Mouse (Mus musculus) midbrain, embryonic 11.5 days (tissue): ENCODE data around the gene Plekhg2. TPM values are rescaled to one million over a fixed set of nuclear protein-coding genes. Genes with fewer than 3 reads are reported as not detected.
A peak's percentile ranks its signal among the peaks of the same experiment; 100 is the strongest.

Source experiments
- ATAC-seq: fragments of 200-750 bp; cut with Nextera tagmentation; 2 replicates; pipeline ENCODE4 v1.8.0; 2017; ENCODE audit warnings: moderate TSS enrichment, moderate library complexity; ENCODE audit not compliant: low FRiP score
- DNase-seq: peaks from one replicate; pipeline ENCODE4 v3.0.0; 2015; ENCODE audit warnings: low spot score; ENCODE audit errors: missing footprints
- H3K27ac ChIP-seq: fragments of 300-500 bp; sonication (generic); 2 replicates; pipeline ENCODE4 v1.5.1; 2014; ENCODE audit warnings: low read depth, low read length
- H3K27me3 ChIP-seq: fragments of 300-500 bp; sonication (generic); 2 replicates; pipeline ENCODE4 v1.6.1; 2014; ENCODE audit warnings: mild to moderate bottlenecking, low read length, moderate library complexity, mixed read lengths; ENCODE audit not compliant: control insufficient read depth, insufficient read depth
- H3K36me3 ChIP-seq: fragments of 300-500 bp; sonication (generic); 2 replicates; pipeline ENCODE4 v1.6.1; 2014; ENCODE audit warnings: mild to moderate bottlenecking, low read length, moderate library complexity, mixed read lengths; ENCODE audit not compliant: control insufficient read depth, insufficient read depth
- H3K4me1 ChIP-seq: fragments of 300-500 bp; sonication (generic); 2 replicates; pipeline ENCODE4 v1.6.1; 2014; ENCODE audit warnings: low read length; ENCODE audit not compliant: control insufficient read depth, insufficient read depth
- H3K4me2 ChIP-seq: fragments of 300-500 bp; sonication (generic); 2 replicates; pipeline ENCODE4 v1.6.1; 2014; ENCODE audit warnings: mild to moderate bottlenecking, moderate library complexity
- H3K4me3 ChIP-seq: fragments of 300-500 bp; sonication (generic); 2 replicates; pipeline ENCODE4 v1.5.1; 2014; ENCODE audit warnings: low read depth, low read length
- H3K9ac ChIP-seq: fragments of 300-500 bp; sonication (generic); 2 replicates; pipeline ENCODE4 v1.6.1; 2014; ENCODE audit warnings: low read length
- H3K9me3 ChIP-seq: fragments of 300-500 bp; sonication (generic); 2 replicates; pipeline ENCODE4 v1.6.1; 2016; ENCODE audit warnings: low read length; ENCODE audit not compliant: control insufficient read depth
- WGBS: fragments of 180-500 bp; shearing (Covaris S2); extraction: QIAGEN DNeasy Blood & Tissue Kit; methylation state at CpG from one replicate; pipeline ENCODE4 v1.1.7; 2014; 5-methylcytosine and 5-hydroxymethylcytosine counted together
- polyA plus RNA-seq: library from polyadenylated mRNA; unstranded; fragments of >200 nt; fragmentation: Nextera tagmentation; extraction: Ambion mirVana; gene quantifications from 2 replicates; pipeline ENCODE4 v1.2.1, GENCODE M21; 2014

Plekhg2 gene
- polyA plus RNA-seq, 1 experiment from 2014 or later = 39.4 TPM

GRCm38 (mm10) chr7:28380237-28381016 lies 8.0 kb upstream of the Plekhg2 start, which contains the start of gene Zfp36:
Zfp36 (minus strand) TSS chr7:28380253.
- Histone ChIP-seq H3K27me3 (peaks cover 8% of the 10 kb centered on the region; the same call in 1 of the 2 replicates), H3K9ac (peak within 1 kb of the TSS; percentile 71), H3K9me3 (no peaks in the 10 kb centered on the region), H3K4me3 (peak within 1 kb of the TSS; percentile 47), H3K27ac (peak within 1 kb of the TSS; percentile 53), H3K4me1 (peaks cover 38% of the 10 kb centered on the region), H3K4me2 (peak within 1 kb of the TSS; percentile 77), H3K36me3 (no peaks in the 10 kb centered on the region)
- ATAC-seq = no peak
- 46% methylated on average over 17 of the region's 17 CpGs for WGBS
- peak; percentile 90 for DNase-seq

- WGBS = under 1% methylated on average over 53 of the region's 53 CpGs
- Histone ChIP-seq H3K9me3 (no peaks in the 10 kb centered on the region), H3K4me3 (peak overlapping the region; percentile 47), H3K4me2 (peak overlapping the region; percentile 77), H3K9ac (peak overlapping the region; percentile 71), H3K27me3 (peaks cover 8% of the 10 kb centered on the region; the same call in 1 of the 2 replicates), H3K4me1 (peaks cover 40% of the 10 kb centered on the region), H3K36me3 (no peaks in the 10 kb centered on the region), H3K27ac (peak overlapping the region; percentile 53)
- DNase-seq (peak; percentile 98), ATAC-seq (peak; percentile 49)
Observed at GRCm38 (mm10) chr7:28378769-28379651, 6.6 kb upstream of the Plekhg2 start.

DNA sequence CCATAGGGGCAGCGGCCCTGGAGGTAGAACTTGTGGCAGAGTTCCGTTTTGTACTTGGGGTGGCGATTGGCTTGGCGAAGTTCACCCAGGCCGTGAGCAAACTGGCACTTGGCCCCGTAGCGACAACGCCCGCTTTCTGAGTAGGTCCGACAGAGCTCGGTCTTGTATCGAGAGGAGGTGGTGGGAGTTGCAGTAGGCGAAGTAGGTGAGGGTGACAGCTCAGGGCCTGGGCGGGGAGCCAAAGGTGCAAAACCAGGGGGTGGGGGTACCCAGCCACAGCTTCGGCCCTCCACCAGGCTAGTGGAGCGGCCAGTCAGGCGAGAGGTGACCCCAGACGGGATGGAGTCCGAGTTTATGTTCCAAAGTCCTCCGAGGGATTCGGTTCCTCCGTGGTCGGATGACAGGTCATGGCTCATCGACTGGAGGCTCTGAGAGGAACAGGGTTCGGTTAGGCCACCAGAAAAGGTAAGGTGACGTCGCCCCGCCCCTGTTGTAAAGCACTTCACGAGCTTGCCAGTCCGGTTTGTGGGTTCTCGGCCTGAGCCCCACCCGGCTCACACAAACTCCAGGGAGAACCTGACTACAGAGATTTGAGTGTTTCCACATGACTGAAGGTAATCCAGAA lies 5.8 kb upstream of the Plekhg2 start:
- DNase-seq (no peak), ATAC-seq (no peak)
- H3K4me2 ChIP-seq = peak overlapping the region; percentile 77
- no peaks in the 10 kb centered on the region for H3K36me3 ChIP-seq
- WGBS = 45% methylated on average over 32 of the region's 32 CpGs
- peak overlapping the region; percentile 47 for H3K4me3 ChIP-seq
- H3K27me3 ChIP-seq = peaks cover 8% of the 10 kb centered on the region; the same call in 1 of the 2 replicates
- no peak overlapping the region for H3K27ac ChIP-seq
- H3K9me3 ChIP-seq = no peaks in the 10 kb centered on the region
- H3K4me1 ChIP-seq = peaks cover 40% of the 10 kb centered on the region
- peak overlapping the region; percentile 71 for H3K9ac ChIP-seq

- ATAC-seq (no peak), DNase-seq (no peak)
- Histone ChIP-seq H3K4me3 (no peak overlapping the region), H3K9me3 (no peaks in the 10 kb centered on the region), H3K27me3 (peaks cover 8% of the 10 kb centered on the region; the same call in 1 of the 2 replicates), H3K27ac (no peak overlapping the region), H3K36me3 (no peaks in the 10 kb centered on the region), H3K9ac (no peak overlapping the region), H3K4me1 (peaks cover 40% of the 10 kb centered on the region), H3K4me2 (peak overlapping the region; percentile 77)
- WGBS = 71% methylated on average over 18 of the region's 18 CpGs
Observed at GRCm38 (mm10) chr7:28377190-28378065, 5.0 kb upstream of the Plekhg2 start.

- Histone ChIP-seq H3K27me3 (peaks cover 8% of the 10 kb centered on the region; the same call in 1 of the 2 replicates), H3K4me1 (peaks cover 28% of the 10 kb centered on the region), H3K36me3 (no peaks in the 10 kb centered on the region), H3K27ac (peak overlapping the region; percentile 91), H3K9me3 (no peaks in the 10 kb centered on the region), H3K9ac (peak overlapping the region; percentile 67), H3K4me2 (peak overlapping the region; percentile 62), H3K4me3 (peak overlapping the region; percentile 32)
- ATAC-seq (no peak), DNase-seq (peak; percentile 91)
- WGBS = 3% methylated on average over 30 of the region's 30 CpGs
Observed at GRCm38 (mm10) chr7:28376011-28376771, 3.8 kb upstream of the Plekhg2 start.

DNA sequence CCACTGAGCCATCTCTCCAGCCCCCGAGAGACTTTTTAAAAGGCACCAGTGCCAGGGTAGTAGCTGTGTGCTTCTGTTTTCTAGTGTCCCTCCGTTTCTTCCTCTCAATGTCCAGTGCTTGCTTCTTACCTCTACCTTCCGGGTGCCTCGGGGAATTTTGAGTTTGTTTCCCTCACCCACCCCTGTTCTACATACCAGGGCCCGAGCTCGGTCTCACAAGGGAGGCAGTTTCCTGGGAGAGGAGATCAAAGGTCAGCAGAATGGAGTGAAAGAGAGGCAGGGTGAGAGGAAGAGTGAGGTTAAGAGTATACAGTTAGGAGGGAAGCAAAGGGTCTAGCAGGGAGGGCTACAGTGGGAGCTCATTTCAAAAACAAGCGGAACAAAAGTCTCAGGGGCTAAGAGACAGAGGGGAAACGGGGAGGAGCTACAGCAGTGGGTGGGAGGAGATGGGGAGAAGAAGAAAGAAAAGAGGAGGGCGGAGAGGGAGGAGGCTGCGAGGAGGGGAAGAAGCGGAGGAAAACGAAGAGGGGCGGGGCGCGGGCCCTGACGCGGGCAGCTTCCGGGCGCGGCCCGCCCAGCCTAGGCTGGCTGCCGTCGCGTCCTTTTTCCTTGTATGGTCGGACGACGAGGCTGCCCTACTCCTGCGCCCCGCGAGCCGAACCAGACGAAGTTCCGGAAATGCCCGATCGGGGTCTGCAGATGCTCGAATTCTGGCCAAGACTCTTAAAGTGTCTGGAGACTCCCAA lies 3.0 kb upstream of the Plekhg2 start:
- peak overlapping the region; percentile 32 for H3K4me3 ChIP-seq
- no peaks in the 10 kb centered on the region for H3K36me3 ChIP-seq
- ATAC-seq (peak; percentile 31), DNase-seq (peak; percentile 97)
- no peaks in the 10 kb centered on the region for H3K9me3 ChIP-seq
- peak overlapping the region; percentile 69 for H3K9ac ChIP-seq
- peak overlapping the region; percentile 91 for H3K27ac ChIP-seq
- peaks cover 31% of the 10 kb centered on the region for H3K4me1 ChIP-seq
- peak overlapping the region; percentile 62 for H3K4me2 ChIP-seq
- H3K27me3 ChIP-seq = peaks cover 8% of the 10 kb centered on the region; the same call in 1 of the 2 replicates
- under 1% methylated on average over 36 of the region's 36 CpGs for WGBS

GRCm38 (mm10) chr7:28374647-28375046 lies 2.2 kb upstream of the Plekhg2 start:
- DNase-seq = no peak
- Histone ChIP-seq H3K9ac (no peak overlapping the region), H3K9me3 (no peaks in the 10 kb centered on the region), H3K27me3 (peaks cover 8% of the 10 kb centered on the region; the same call in 1 of the 2 replicates), H3K27ac (peak overlapping the region; percentile 91; the same call in 1 of the 2 replicates), H3K4me3 (no peak overlapping the region), H3K4me2 (no peak overlapping the region), H3K4me1 (peaks cover 37% of the 10 kb centered on the region), H3K36me3 (no peaks in the 10 kb centered on the region)
- no peak for ATAC-seq
- WGBS = 78% methylated on average over 10 of the region's 10 CpGs
